Mouse (Mus musculus) midbrain, embryonic 13.5 days (tissue): Measurements from ENCODE around the gene Nradd. TPM values are rescaled to one million over a fixed set of nuclear protein-coding genes. Genes with fewer than 3 reads are reported as not detected.
A peak's percentile ranks its signal among the peaks of the same experiment; 100 is the strongest.

Experiments
- ATAC-seq: fragments of 200-750 bp; cut with Nextera tagmentation; 2 replicates; pipeline ENCODE4 v1.8.0; 2017; ENCODE audit warnings: mild to moderate bottlenecking, moderate TSS enrichment, moderate library complexity
- H3K27ac ChIP-seq: fragments of 300-500 bp; sonication (generic); 2 replicates; pipeline ENCODE4 v1.5.1; 2015; ENCODE audit warnings: inconsistent platforms, mild to moderate bottlenecking, moderate library complexity
- H3K27me3 ChIP-seq: fragments of 300-500 bp; sonication (generic); 2 replicates; pipeline ENCODE4 v1.6.1; 2015; ENCODE audit warnings: mild to moderate bottlenecking, inconsistent platforms
- H3K36me3 ChIP-seq: fragments of 300-500 bp; sonication (generic); 2 replicates; pipeline ENCODE4 v1.6.1; 2015; ENCODE audit warnings: mild to moderate bottlenecking, inconsistent platforms
- H3K4me1 ChIP-seq: fragments of 300-500 bp; sonication (generic); replicated peaks from 2 replicates; pipeline ENCODE4 v1.6.1; 2015; ENCODE audit warnings: inconsistent platforms
- H3K4me2 ChIP-seq: fragments of 300-500 bp; sonication (generic); replicated peaks from 2 replicates; pipeline ENCODE4 v1.6.1; 2015; ENCODE audit warnings: moderate library complexity, mild to moderate bottlenecking, inconsistent platforms
- H3K4me3 ChIP-seq: fragments of 300-500 bp; sonication (generic); replicated peaks from 2 replicates; pipeline ENCODE4 v1.5.1; 2015; ENCODE audit warnings: mild to moderate bottlenecking, inconsistent platforms
- H3K9ac ChIP-seq: fragments of 300-500 bp; sonication (generic); replicated peaks from 2 replicates; pipeline ENCODE4 v1.6.1; 2015; ENCODE audit warnings: mild to moderate bottlenecking, inconsistent platforms
- H3K9me3 ChIP-seq: fragments of 300-500 bp; sonication (generic); 2 replicates; pipeline ENCODE4 v1.6.1; 2016; ENCODE audit warnings: mild to moderate bottlenecking, inconsistent platforms
- WGBS: fragments of 180-500 bp; shearing (Covaris S2); methylation state at CpG from one replicate; pipeline ENCODE4 v1.1.7; 2015; 5-methylcytosine and 5-hydroxymethylcytosine counted together
- polyA plus RNA-seq: library from polyadenylated mRNA; unstranded; fragments of >200 nt; fragmentation: Nextera tagmentation; extraction: Ambion mirVana; gene quantifications from 2 replicates; pipeline ENCODE4 v1.2.1, GENCODE M21; 2015

The Nradd gene
- polyA plus RNA-seq, 1 experiment from 2014 or later: 36.6 TPM

DNA sequence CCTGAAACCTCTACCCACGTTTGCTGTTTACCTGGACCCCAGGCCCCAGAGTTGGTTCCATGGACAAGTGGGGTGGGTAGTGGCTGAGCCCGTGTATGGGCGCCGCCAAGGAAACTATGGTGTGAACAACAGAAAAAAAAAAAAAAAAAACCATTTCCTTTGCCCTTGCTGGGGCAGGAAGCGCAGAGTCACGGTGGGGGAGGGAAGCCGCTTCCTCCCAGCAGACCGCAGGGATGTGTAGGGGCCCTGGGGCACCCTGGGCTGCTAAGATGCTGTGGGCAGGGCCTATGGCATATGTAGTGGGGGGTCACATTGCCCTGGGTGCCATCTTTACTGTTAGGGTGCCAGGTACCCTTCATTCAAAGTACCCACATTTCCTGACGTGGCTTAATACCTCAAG, 21.0 kb upstream of the Nradd start:
- H3K4me3 ChIP-seq: no peak overlapping the region
- no peak overlapping the region for H3K27ac ChIP-seq
- H3K9ac ChIP-seq: no peak overlapping the region
- H3K9me3 ChIP-seq: no peaks in the 10 kb centered on the region
- WGBS: 94% methylated on average over 9 of the region's 9 CpGs
- no peak for ATAC-seq
- H3K4me1 ChIP-seq: peaks cover 15% of the 10 kb centered on the region
- H3K4me2 ChIP-seq: no peak overlapping the region
- H3K27me3 ChIP-seq: no peaks in the 10 kb centered on the region
- H3K36me3 ChIP-seq: no peaks in the 10 kb centered on the region

- Histone ChIP-seq H3K27ac (no peak overlapping the region), H3K4me1 (peaks cover 6% of the 10 kb centered on the region), H3K4me3 (no peak overlapping the region), H3K36me3 (no peaks in the 10 kb centered on the region), H3K9me3 (no peaks in the 10 kb centered on the region), H3K9ac (no peak overlapping the region), H3K4me2 (no peak overlapping the region), H3K27me3 (no peaks in the 10 kb centered on the region)
- WGBS: 87% methylated on average over 10 of the region's 10 CpGs
- no peak for ATAC-seq
Observed at GRCm38 (mm10) chr9:110644295-110644694, 20.0 kb upstream of the Nradd start.

GRCm38 (mm10) chr9:110643787-110644186, 19.5 kb upstream of the Nradd start:
- H3K4me3 ChIP-seq: no peak overlapping the region
- no peak for ATAC-seq
- no peak overlapping the region for H3K9ac ChIP-seq
- H3K27ac ChIP-seq: no peak overlapping the region
- H3K36me3 ChIP-seq: no peaks in the 10 kb centered on the region
- no peaks in the 10 kb centered on the region for H3K9me3 ChIP-seq
- H3K4me1 ChIP-seq: peaks cover 4% of the 10 kb centered on the region
- no peaks in the 10 kb centered on the region for H3K27me3 ChIP-seq
- H3K4me2 ChIP-seq: no peak overlapping the region
- WGBS: 75% methylated on average over 9 of the region's 9 CpGs

DNA sequence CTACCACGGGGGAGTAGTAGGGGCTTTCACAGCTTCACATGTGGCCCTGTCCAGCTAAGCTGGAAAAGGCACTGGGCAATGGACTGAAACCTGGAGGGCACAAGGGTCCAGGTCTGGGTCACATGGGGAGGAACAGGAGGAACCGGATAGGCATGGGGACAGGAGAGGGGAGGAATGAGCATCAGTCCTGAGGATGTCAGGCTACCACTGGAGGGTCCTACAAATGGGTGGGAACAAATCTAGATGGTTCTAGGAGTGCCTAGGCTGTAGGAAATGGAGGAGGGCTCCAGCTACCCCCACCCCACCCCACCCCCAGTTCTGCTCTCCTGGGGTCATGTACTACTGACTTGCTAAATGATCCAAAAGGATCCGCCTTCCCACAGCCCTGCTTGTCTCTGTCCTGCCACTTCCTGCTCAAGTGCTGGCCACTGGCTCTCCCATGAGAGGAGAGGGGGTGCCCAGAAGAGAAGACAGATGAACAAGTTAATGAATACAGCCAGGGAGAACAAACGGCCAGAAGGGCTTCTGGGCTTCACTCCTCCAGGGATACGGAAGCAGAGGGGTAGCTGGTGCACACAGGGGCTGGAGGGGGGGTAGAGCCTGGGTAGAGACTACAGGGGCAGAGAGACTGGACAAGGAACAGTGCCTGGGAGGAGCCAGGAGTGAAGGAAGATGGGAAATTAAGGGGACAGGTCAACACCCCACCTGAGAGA, 18.7 kb upstream of the Nradd start:
- Histone ChIP-seq H3K27ac (no peak overlapping the region), H3K4me1 (peaks cover 4% of the 10 kb centered on the region; the same call in 1 of the 2 replicates), H3K9ac (no peak overlapping the region; the same call in 1 of the 2 replicates), H3K4me3 (no peak overlapping the region), H3K9me3 (no peaks in the 10 kb centered on the region), H3K4me2 (no peak overlapping the region), H3K27me3 (no peaks in the 10 kb centered on the region), H3K36me3 (no peaks in the 10 kb centered on the region)
- 57% methylated on average over 5 of the region's 5 CpGs for WGBS
- ATAC-seq: no peak

GRCm38 (mm10) chr9:110641006-110641405, 16.8 kb upstream of the Nradd start:
- no peak for ATAC-seq
- H3K9me3 ChIP-seq: no peaks in the 10 kb centered on the region
- H3K27me3 ChIP-seq: no peaks in the 10 kb centered on the region
- WGBS: 95% methylated on average over 5 of the region's 5 CpGs
- peaks cover 4% of the 10 kb centered on the region; the same call in 1 of the 2 replicates for H3K4me1 ChIP-seq
- H3K9ac ChIP-seq: no peak overlapping the region
- H3K4me2 ChIP-seq: no peak overlapping the region
- H3K36me3 ChIP-seq: no peaks in the 10 kb centered on the region
- no peak overlapping the region for H3K4me3 ChIP-seq
- H3K27ac ChIP-seq: no peak overlapping the region

GRCm38 (mm10) chr9:110638611-110639021, 14.4 kb upstream of the Nradd start:
- no peak overlapping the region for H3K4me3 ChIP-seq
- H3K9me3 ChIP-seq: no peaks in the 10 kb centered on the region
- WGBS: 85% methylated on average over 10 of the region's 10 CpGs
- H3K27ac ChIP-seq: no peak overlapping the region
- peaks cover 20% of the 10 kb centered on the region for H3K27me3 ChIP-seq
- H3K4me1 ChIP-seq: peaks cover 10% of the 10 kb centered on the region
- no peak overlapping the region for H3K9ac ChIP-seq
- H3K36me3 ChIP-seq: 0 out of 2 replicates have a peak, but pooled peaks cover 2% of the 10 kb centered on the region
- no peak overlapping the region for H3K4me2 ChIP-seq
- ATAC-seq: no peak

DNA sequence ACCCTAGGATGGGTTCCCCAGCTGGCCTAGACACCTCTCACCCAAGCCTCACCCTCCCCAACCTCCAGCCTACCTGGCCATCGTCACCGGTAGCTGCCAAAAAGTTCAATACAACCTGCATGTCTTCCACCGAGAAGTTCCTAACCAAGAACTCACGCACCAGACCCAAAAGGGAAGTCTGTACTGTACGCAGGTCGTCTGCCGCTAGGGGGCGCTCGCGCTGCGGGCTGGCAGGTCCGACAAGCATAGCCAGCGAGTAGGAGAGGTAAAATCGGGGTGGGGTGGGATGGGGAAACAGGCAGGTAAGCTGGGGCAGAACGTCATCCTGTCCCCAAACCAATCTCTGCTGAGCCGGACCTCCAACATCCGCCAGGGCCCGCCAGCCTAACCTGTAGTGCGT, 11.0 kb upstream of the Nradd start:
- ATAC-seq: peak; percentile 20; the same call in 1 of the 2 replicates
- 0 out of 2 replicates have a peak, but pooled peaks cover 3% of the 10 kb centered on the region for H3K36me3 ChIP-seq
- H3K27ac ChIP-seq: no peak overlapping the region
- 8% methylated on average over 19 of the region's 19 CpGs for WGBS
- no peaks in the 10 kb centered on the region for H3K9me3 ChIP-seq
- H3K27me3 ChIP-seq: peaks cover 42% of the 10 kb centered on the region
- no peak overlapping the region for H3K4me2 ChIP-seq
- no peak overlapping the region for H3K9ac ChIP-seq
- no peak overlapping the region for H3K4me3 ChIP-seq
- peaks cover 18% of the 10 kb centered on the region for H3K4me1 ChIP-seq

GRCm38 (mm10) chr9:110633882-110634281, 9.6 kb upstream of the Nradd start:
- H3K36me3 ChIP-seq: 0 out of 2 replicates have a peak, but pooled peaks cover 3% of the 10 kb centered on the region

GRCm38 (mm10) chr9:110632671-110633070, 8.4 kb upstream of the Nradd start:
- peaks cover 3% of the 10 kb centered on the region; the same call in 1 of the 2 replicates for H3K36me3 ChIP-seq
- H3K27me3 ChIP-seq: peaks cover 42% of the 10 kb centered on the region
- H3K27ac ChIP-seq: no peak overlapping the region
- ATAC-seq: no peak
- H3K4me1 ChIP-seq: peaks cover 18% of the 10 kb centered on the region
- no peak overlapping the region for H3K4me2 ChIP-seq
- H3K9ac ChIP-seq: no peak overlapping the region
- no peak overlapping the region for H3K4me3 ChIP-seq
- H3K9me3 ChIP-seq: no peaks in the 10 kb centered on the region
- 82% methylated on average over 15 of the region's 15 CpGs for WGBS

More at GRCm38 (mm10) chr9:110633882-110634281, 9.6 kb upstream of the Nradd start:
- 84% methylated on average over 17 of the region's 17 CpGs for WGBS
- no peak overlapping the region for H3K27ac ChIP-seq
- H3K9me3 ChIP-seq: no peaks in the 10 kb centered on the region
- no peak overlapping the region for H3K4me2 ChIP-seq
- ATAC-seq: no peak
- H3K4me1 ChIP-seq: peaks cover 18% of the 10 kb centered on the region
- H3K4me3 ChIP-seq: no peak overlapping the region
- H3K9ac ChIP-seq: no peak overlapping the region
- H3K27me3 ChIP-seq: peaks cover 42% of the 10 kb centered on the region

GRCm38 (mm10) chr9:110631651-110632275, 7.5 kb upstream of the Nradd start:
- Histone ChIP-seq H3K9ac (peak overlapping the region; percentile 54), H3K4me1 (peaks cover 18% of the 10 kb centered on the region), H3K4me3 (peak overlapping the region; percentile 38), H3K9me3 (no peaks in the 10 kb centered on the region), H3K27me3 (peaks cover 42% of the 10 kb centered on the region), H3K36me3 (peaks cover 9% of the 10 kb centered on the region; the same call in 1 of the 2 replicates), H3K4me2 (peak overlapping the region; percentile 61), H3K27ac (no peak overlapping the region)
- WGBS: 10% methylated on average over 30 of the region's 30 CpGs
- ATAC-seq: peak; percentile 58

- Histone ChIP-seq H3K9me3 (no peaks in the 10 kb centered on the region), H3K9ac (peak overlapping the region; percentile 54), H3K4me3 (peak overlapping the region; percentile 38), H3K27me3 (peaks cover 43% of the 10 kb centered on the region), H3K27ac (no peak overlapping the region), H3K4me1 (peaks cover 18% of the 10 kb centered on the region), H3K4me2 (peak overlapping the region; percentile 61), H3K36me3 (peaks cover 9% of the 10 kb centered on the region; the same call in 1 of the 2 replicates)
- ATAC-seq: peak; percentile 39
- 14% methylated on average over 10 of the region's 10 CpGs for WGBS
Observed at GRCm38 (mm10) chr9:110631191-110631590, 6.9 kb upstream of the Nradd start.

GRCm38 (mm10) chr9:110630171-110630570, 5.9 kb upstream of the Nradd start:
- Histone ChIP-seq H3K4me3 (no peak overlapping the region), H3K9me3 (no peaks in the 10 kb centered on the region), H3K4me2 (no peak overlapping the region), H3K27me3 (peaks cover 42% of the 10 kb centered on the region), H3K27ac (no peak overlapping the region), H3K36me3 (peaks cover 9% of the 10 kb centered on the region; the same call in 1 of the 2 replicates), H3K9ac (no peak overlapping the region), H3K4me1 (peaks cover 23% of the 10 kb centered on the region)
- ATAC-seq: no peak
- 90% methylated on average over 15 of the region's 15 CpGs for WGBS
